Mouse (Mus musculus): ENCODE results near the gene Tnfsf14.

DNA sequence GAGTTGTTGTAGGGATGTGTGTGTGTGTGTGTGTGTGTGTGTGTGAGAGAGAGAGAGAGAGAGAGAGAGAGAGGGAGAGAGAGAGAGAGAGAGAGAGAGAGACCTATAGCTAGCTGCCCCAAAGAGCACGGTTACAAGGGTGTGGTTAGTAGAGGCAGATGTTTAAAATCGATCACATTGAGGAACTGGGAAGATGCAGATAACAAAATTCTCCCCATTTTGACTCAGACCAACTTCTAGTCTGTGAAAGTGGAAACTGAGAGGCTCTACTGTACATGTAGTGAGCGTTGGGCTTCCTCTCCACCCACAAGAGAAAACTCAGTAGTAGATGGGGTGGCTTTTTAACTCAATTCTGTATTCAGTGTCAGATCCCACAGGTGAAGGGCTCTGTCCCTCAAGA, 54.3 kb downstream of the Tnfsf14 start:
- TF ChIP-seq POLR2A (IDR thresholded peaks at IDR 0.05; ENCODE audit: insufficient read depth, low read depth, low read length) (no peak), CTCF (IDR thresholded peaks at IDR 0.05) (no peak)

All from heart, adult 2 months (tissue).